Mouse (Mus musculus) MEL (cell line): Measurements from ENCODE around the gene Pnpo. TPM values are rescaled to one million over a fixed set of nuclear protein-coding genes. Genes with fewer than 3 reads are reported as not detected.
A peak's percentile ranks its signal among the peaks of the same experiment; 100 is the strongest.

Experiments used
- DNase-seq: peaks from one replicate; pipeline ENCODE4 v3.0.0; 2011; ENCODE audit warnings: low read depth, low spot score
- H3K27ac ChIP-seq: 2 replicates; pipeline ENCODE4 v1.5.1; 2012; ENCODE audit warnings: low read depth, mild to moderate bottlenecking, control low read depth, low read length, moderate library complexity; ENCODE audit not compliant: control insufficient read depth
- H3K27me3 ChIP-seq, 2 experiments: fragments of 150-350 bp in 1 of 2; sonication (generic) in 1 of 2; 2 replicates each; pipeline ENCODE4 v1.6.1; 2012; ENCODE audit warnings: low read length in 2 of 2, mild to moderate bottlenecking in 2 of 2, improper control_type of control experiment in 1 of 2, moderate library complexity in 1 of 2; ENCODE audit not compliant: insufficient read depth in 2 of 2, control insufficient read depth in 1 of 2
- H3K36me3 ChIP-seq, 2 experiments: 2 replicates each; pipeline ENCODE4 v1.6.1; 2012 to 2014; ENCODE audit warnings: low read length in 2 of 2, improper control_type of control experiment in 1 of 2, inconsistent platforms in 1 of 2, mild to moderate bottlenecking in 1 of 2; ENCODE audit not compliant: insufficient read depth in 2 of 2, control insufficient read depth in 1 of 2
- H3K4me1 ChIP-seq, 2 experiments: fragments of 150-350 bp in 1 of 2; sonication (generic) in 1 of 2; 2 replicates each; pipeline ENCODE4 v1.6.1; 2012; ENCODE audit warnings: low read length in 2 of 2, improper control_type of control experiment in 1 of 2, mild to moderate bottlenecking in 1 of 2; ENCODE audit not compliant: insufficient read depth in 2 of 2, control insufficient read depth in 1 of 2
- H3K4me3 ChIP-seq, 2 experiments: fragments of 150-350 bp in 1 of 2; sonication (generic) in 1 of 2; 2 replicates each; pipeline ENCODE4 v1.5.1; 2012; ENCODE audit warnings: low read depth in 2 of 2, low read length in 2 of 2, mild to moderate bottlenecking in 2 of 2, moderate library complexity in 2 of 2, control low read depth in 1 of 2, improper control_type of control experiment in 1 of 2; ENCODE audit not compliant: control insufficient read depth in 1 of 2, insufficient read depth in 1 of 2
- H3K79me2 ChIP-seq: 2 replicates; pipeline ENCODE4 v1.6.1; 2012; ENCODE audit warnings: mild to moderate bottlenecking, low read length, moderate library complexity; ENCODE audit not compliant: control insufficient read depth, poor library complexity, insufficient read depth
- H3K9ac ChIP-seq: 2 replicates; pipeline ENCODE4 v1.6.1; 2012; ENCODE audit warnings: low read depth, mild to moderate bottlenecking, control low read depth, low read length, moderate library complexity; ENCODE audit not compliant: control insufficient read depth, poor library complexity, severe bottlenecking
- H3K9me3 ChIP-seq: fragments of 150-350 bp; sonication (generic); replicated peaks from 2 replicates; pipeline ENCODE4 v1.6.1; 2012; ENCODE audit warnings: mild to moderate bottlenecking, low read length, improper control_type of control experiment, moderate library complexity; ENCODE audit not compliant: insufficient read depth
- CHD1 ChIP-seq: IDR thresholded peaks from 2 replicates; pipeline ENCODE4 v1.6.1; 2012; ENCODE audit warnings: low read depth, mild to moderate bottlenecking, inconsistent platforms, low read length, improper control_type of control experiment
- CTCF ChIP-seq, 3 experiments: IDR thresholded peaks in 2 of 3; conservative IDR thresholded peaks in 1 of 3; 2 replicates each; pipeline ENCODE4 v1.5.1; 2011 to 2012; ENCODE audit warnings: low read length in 3 of 3, low read depth in 2 of 3, mild to moderate bottlenecking in 2 of 3, improper control_type of control experiment in 1 of 3, inconsistent platforms in 1 of 3, mixed read lengths in 1 of 3, moderate library complexity in 1 of 3; ENCODE audit not compliant: control insufficient read depth in 1 of 3, insufficient read depth in 1 of 3, poor library complexity in 1 of 3, severe bottlenecking in 1 of 3
- EP300 ChIP-seq, 2 experiments: IDR thresholded peaks; 2 replicates each; pipeline ENCODE4 v1.6.1; 2011; ENCODE audit warnings: improper control_type of control experiment in 2 of 2, low read length in 2 of 2, low read depth in 1 of 2, mild to moderate bottlenecking in 1 of 2
- ETS1 ChIP-seq: IDR thresholded peaks from 2 replicates; pipeline ENCODE4 v1.6.1; 2012; ENCODE audit warnings: low read depth, mild to moderate bottlenecking, inconsistent platforms, low read length, improper control_type of control experiment, moderate library complexity
- GATA1 ChIP-seq: IDR thresholded peaks from 2 replicates; pipeline ENCODE4 v1.6.1; 2011; ENCODE audit warnings: low read depth, low read length, improper control_type of control experiment
- HCFC1 ChIP-seq: IDR thresholded peaks from 2 replicates; pipeline ENCODE4 v1.6.1; 2012; ENCODE audit warnings: low read depth, mild to moderate bottlenecking, inconsistent platforms, low read length, improper control_type of control experiment, moderate library complexity
- KAT2A ChIP-seq: conservative IDR thresholded peaks from 2 replicates; pipeline ENCODE4 v1.6.1; 2012; ENCODE audit warnings: low read depth, low read length, improper control_type of control experiment, inconsistent platforms
- MXI1 ChIP-seq: IDR thresholded peaks from 2 replicates; pipeline ENCODE4 v1.6.1; 2011; ENCODE audit warnings: mild to moderate bottlenecking, low read depth, low read length, improper control_type of control experiment
- MYB ChIP-seq: IDR thresholded peaks from 2 replicates; pipeline ENCODE4 v1.6.1; 2011; ENCODE audit warnings: mild to moderate bottlenecking, low read depth, low read length, improper control_type of control experiment
- NRF1 ChIP-seq: IDR thresholded peaks from 2 replicates; pipeline ENCODE4 v1.6.1; 2014; ENCODE audit warnings: low read depth, mild to moderate bottlenecking, inconsistent platforms, low read length, improper control_type of control experiment, moderate library complexity; ENCODE audit not compliant: poor library complexity, insufficient read depth, severe bottlenecking
- RAD21 ChIP-seq: IDR thresholded peaks from 2 replicates; pipeline ENCODE4 v1.6.1; 2011; ENCODE audit warnings: mild to moderate bottlenecking, low read depth, low read length, improper control_type of control experiment
- RCOR1 ChIP-seq: IDR thresholded peaks from 2 replicates; pipeline ENCODE4 v1.6.1; 2012; ENCODE audit warnings: low read depth, mild to moderate bottlenecking, inconsistent platforms, low read length, improper control_type of control experiment
- SIN3A ChIP-seq: IDR thresholded peaks from 2 replicates; pipeline ENCODE4 v1.6.1; 2012; ENCODE audit warnings: low read length, improper control_type of control experiment, inconsistent platforms
- SMC3 ChIP-seq: IDR thresholded peaks from 2 replicates; pipeline ENCODE4 v1.6.1; 2011; ENCODE audit warnings: low read depth, low read length, improper control_type of control experiment
- TCF12 ChIP-seq: IDR thresholded peaks from 2 replicates; pipeline ENCODE4 v1.6.1; 2014; ENCODE audit warnings: low read depth, mild to moderate bottlenecking, inconsistent platforms, low read length, improper control_type of control experiment, moderate library complexity
- UBTF ChIP-seq: IDR thresholded peaks from 2 replicates; pipeline ENCODE4 v1.6.1; 2012; ENCODE audit warnings: low read depth, mild to moderate bottlenecking, inconsistent platforms, low read length, improper control_type of control experiment, moderate library complexity, borderline replicate concordance; ENCODE audit not compliant: insufficient read depth
- ZC3H11A ChIP-seq: IDR thresholded peaks from 2 replicates; pipeline ENCODE4 v1.6.1; 2012; ENCODE audit warnings: low read depth, mild to moderate bottlenecking, inconsistent platforms, low read length, improper control_type of control experiment
- polyA plus RNA-seq, 2 experiments: library from polyadenylated mRNA; stranded (reverse) in 1 of 2; unstranded in 1 of 2; fragments of >175 nt in 1 of 2; fragments of >200 nt in 1 of 2; gene quantifications; 2 replicates each; pipeline versions ENCODE4 v1.2.1 to v1.2.4; 2012; ENCODE audit warnings: low replicate concordance in 2 of 2, low read depth in 1 of 2; ENCODE audit not compliant: insufficient read length in 2 of 2, insufficient read depth in 1 of 2, missing spikeins in 1 of 2
- total RNA-seq: library from RNA; depleted of rRNA; stranded (reverse); fragments of 300-350 nt; gene quantifications from 2 replicates; pipeline ENCODE4 v1.2.3, GENCODE M21; 2012

Pnpo gene
- total and polyA plus RNA-seq, 3 experiments: 38.8 to 55.7 TPM; not detected in 1

GRCm38 (mm10) chr11:96938426-96938800 is 5.4 kb downstream of the Pnpo start:
- Histone ChIP-seq H3K9ac (no peak overlapping the region), H3K4me1 (peaks cover 12 to 28% of the 10 kb centered on the region in 2 experiments), H3K36me3 (peaks cover 0 to 27% of the 10 kb centered on the region in 2 experiments; a peak in 2 of 4 replicates), H3K9me3 (no peaks in the 10 kb centered on the region), H3K27me3 (no peaks in the 10 kb centered on the region), H3K27ac (no peak overlapping the region), H3K79me2 (peaks cover 2% of the 10 kb centered on the region), H3K4me3 (no peak overlapping the region)
- TF ChIP-seq MXI1 (no peak), HCFC1 (no peak), RCOR1 (no peak), UBTF (no peak), EP300 (IDR thresholded peaks at IDR 0.05; ENCODE audit: low read depth in 1 of 2, low read length in 2 of 2) (no peak), MYB (no peak), ETS1 (no peak), KAT2A (no peak), SIN3A (no peak), RAD21 (no peak), NRF1 (no peak), TCF12 (no peak), CHD1 (no peak)
- DNase-seq: no peak

DNA sequence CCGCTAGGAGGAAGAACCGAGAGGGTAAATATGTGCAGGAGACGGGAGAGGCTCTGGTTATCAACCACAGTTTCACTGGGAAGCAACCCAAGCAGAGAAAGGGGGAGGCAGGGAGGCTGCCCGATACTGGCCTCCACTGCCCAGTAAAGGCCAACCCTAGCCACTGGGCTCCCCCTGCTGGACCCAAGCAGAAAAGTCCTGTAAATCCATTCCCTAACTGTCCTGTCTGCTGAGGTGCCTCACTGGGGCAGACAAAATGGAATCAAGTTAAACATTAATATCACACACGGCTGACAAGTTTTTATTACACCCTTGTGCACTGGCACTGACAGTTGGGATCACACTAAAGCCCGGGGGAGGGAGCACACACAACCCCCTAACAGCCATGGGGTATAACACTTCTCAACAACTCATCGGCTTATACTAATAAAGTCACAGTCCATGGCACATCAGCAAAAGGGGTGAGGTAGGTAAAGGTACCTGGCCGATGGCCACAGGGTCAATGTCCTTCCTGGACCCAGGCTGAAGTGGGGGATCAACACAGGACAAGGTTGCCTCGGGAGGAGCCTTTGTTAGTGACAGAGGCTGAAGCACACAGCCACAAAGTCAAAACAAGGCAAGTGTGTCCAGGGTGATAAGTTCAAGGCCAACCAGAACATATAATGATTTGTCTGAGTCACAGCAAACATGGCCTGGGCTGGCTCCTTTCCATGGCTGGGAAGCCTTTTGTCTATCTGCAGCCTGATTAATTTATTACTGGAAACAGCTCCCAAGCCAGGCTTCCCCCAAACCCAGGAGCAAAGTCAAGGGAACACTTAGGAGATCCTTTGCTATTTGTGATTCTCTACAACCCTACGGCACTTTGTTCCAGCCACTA is 6.0 kb downstream of the Pnpo start:
- Histone ChIP-seq H3K36me3 (peaks cover 0 to 21% of the 10 kb centered on the region in 2 experiments; a peak in 2 of 4 replicates), H3K27me3 (no peaks in the 10 kb centered on the region), H3K27ac (no peak overlapping the region), H3K4me1 (peaks cover 9 to 22% of the 10 kb centered on the region in 2 experiments), H3K4me3 (no peak overlapping the region), H3K79me2 (no peaks in the 10 kb centered on the region), H3K9ac (no peak overlapping the region), H3K9me3 (no peaks in the 10 kb centered on the region)
- DNase-seq: no peak
- TF ChIP-seq ZC3H11A (peak; percentile 29; the same call in 1 of the 2 replicates), GATA1 (no peak), SMC3 (peak; percentile 65), RAD21 (peak; percentile 43), CTCF (IDR thresholded peaks at IDR 0.05 in 2 of 3, conservative IDR thresholded peaks at IDR 0.05 in 1 of 3; ENCODE audit: control insufficient read depth in 1 of 3, insufficient read depth in 1 of 3, low read depth in 2 of 3, low read length in 3 of 3, poor library complexity in 1 of 3, severe bottlenecking in 1 of 3) (peak; percentile 65 to 69 (median 68))
